In the genomic region with DNA sequence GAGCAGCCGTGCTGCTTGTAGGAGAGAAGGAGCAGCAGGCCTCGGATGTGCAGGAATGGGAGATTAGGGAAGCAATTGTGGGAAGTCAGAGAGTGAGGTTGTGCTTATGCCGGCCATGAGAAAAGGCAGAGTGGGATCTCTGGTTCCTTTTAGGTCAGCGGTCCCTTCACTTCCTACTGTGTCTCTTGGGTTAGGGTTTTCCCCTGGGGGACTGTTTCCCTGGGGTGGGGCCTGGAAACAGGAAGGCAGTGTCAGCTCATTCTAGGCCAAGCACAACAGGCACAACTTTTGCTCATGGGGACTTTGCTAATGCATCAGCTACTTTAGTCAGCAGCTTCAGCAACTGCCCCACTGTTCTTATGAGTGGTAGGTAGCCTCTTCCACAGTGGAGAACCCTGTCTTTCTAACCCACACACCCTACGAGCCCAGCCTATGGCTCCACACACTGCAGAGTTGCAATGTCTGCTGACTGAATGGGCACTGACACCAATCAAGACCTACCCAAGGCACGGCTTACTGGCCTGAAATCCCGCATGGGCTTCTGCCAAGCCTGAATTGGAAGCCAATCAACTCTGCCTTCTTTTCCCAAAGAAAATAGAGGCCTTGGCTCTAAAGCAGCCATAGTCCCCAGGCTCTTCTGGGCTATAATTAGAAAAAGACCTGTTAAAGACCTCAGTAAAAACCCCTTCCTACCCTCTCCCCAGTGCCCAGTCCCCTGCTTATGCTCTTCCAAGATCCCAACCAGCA, we compare ENCODE assay signal across 9 mouse cellular contexts.
DNase-seq lines count a peak whose midpoint lies in the region; ATAC-seq and TF ChIP-seq lines count a peak whose summit lies in the region.
"Had no signal": no experiment of that assay in that cellular context is flagged by ENCODE, and none has a peak within 500 bp of the region (broad histone marks: within the 10 kb centered on the region; RNA-seq: fewer than 3 reads in every experiment).

No protein-coding gene starts in this region.

- no peaks in the 10 kb centered on the region for H3K27me3 ChIP-seq in kidney, embryonic 15.5 days
- no peaks in the 10 kb centered on the region for H3K27me3 ChIP-seq in thymus, adult 2 months (ENCODE audit: control insufficient read depth, insufficient read depth, low read length)
- H3K27me3 ChIP-seq: neural tube, embryonic 13.5 days had no signal

- no peaks in the 10 kb centered on the region for H3K9me3 ChIP-seq in kidney, embryonic 15.5 days (replicated peaks)
- H3K9me3 ChIP-seq: neural tube, embryonic 13.5 days had no signal

- TF ChIP-seq CTCF in embryonic fibroblast, embryonic 13.5 days (IDR thresholded peaks at IDR 0.05; ENCODE audit: borderline replicate concordance, insufficient read depth, low read length) = no peak
- no peak for TF ChIP-seq CTCF in thymus, adult 2 months (IDR thresholded peaks at IDR 0.05; ENCODE audit: borderline replicate concordance, control insufficient read depth, extremely low read depth, insufficient read depth, low read length, poor library complexity)

- peak; percentile 3 for DNase-seq in left cerebral cortex, adult 11 months (ENCODE audit: low spot score)
- no peak for DNase-seq in left cerebral cortex, adult 8-10 months (ENCODE audit: low spot score in 2 of 2)
- peak; percentile 34 for DNase-seq in brain, embryonic 18.5 days (ENCODE audit: low read depth, low spot score)
- no peak for DNase-seq in thymus, adult 2 months
- DNase-seq in spleen, postnatal 14 days (ENCODE audit: low spot score in 2 of 2) = no peak
- DNase-seq in testis, postnatal 10 days (ENCODE audit: low spot score) = no peak

- no peak overlapping the region for H3K4me3 ChIP-seq in embryonic fibroblast, embryonic 13.5 days (ENCODE audit: insufficient read depth, low read length)
- H3K4me3 ChIP-seq in kidney, embryonic 15.5 days (replicated peaks) = no peak overlapping the region
- no peak overlapping the region for H3K4me3 ChIP-seq in thymus, adult 2 months (ENCODE audit: control insufficient read depth, insufficient read depth, low read length)
- H3K4me3 ChIP-seq: neural tube, embryonic 13.5 days had no signal

- peaks cover 15% of the 10 kb centered on the region for H3K36me3 ChIP-seq in kidney, embryonic 15.5 days
- H3K36me3 ChIP-seq in thymus, adult 2 months (ENCODE audit: control insufficient read depth, insufficient read depth, low read length) = no peaks in the 10 kb centered on the region
- H3K36me3 ChIP-seq: neural tube, embryonic 13.5 days had no signal

- peaks cover 7% of the 10 kb centered on the region for H3K4me1 ChIP-seq in embryonic fibroblast, embryonic 13.5 days (ENCODE audit: control insufficient read depth, insufficient read depth, low read length)
- peaks cover 37% of the 10 kb centered on the region for H3K4me1 ChIP-seq in kidney, embryonic 15.5 days
- H3K4me1 ChIP-seq in thymus, adult 2 months (replicated peaks; ENCODE audit: control insufficient read depth, insufficient read depth, low read length) = no peaks in the 10 kb centered on the region
- H3K4me1 ChIP-seq: neural tube, embryonic 13.5 days had no signal

- no peak for ATAC-seq in kidney, embryonic 15.5 days (replicated peaks; ENCODE audit: low FRiP score)

- H3K27ac ChIP-seq in embryonic fibroblast, embryonic 13.5 days (ENCODE audit: insufficient read depth, low read length) = peak overlapping the region; percentile 69
- H3K27ac ChIP-seq in kidney, embryonic 15.5 days = 0 out of 2 replicates have a peak overlapping the region, but pooled peaks have one; percentile 27
- H3K27ac ChIP-seq in thymus, adult 2 months (ENCODE audit: control insufficient read depth, insufficient read depth, low read length) = no peak overlapping the region
- H3K27ac ChIP-seq: neural tube, embryonic 13.5 days had no signal

- TF ChIP-seq POLR2A in embryonic fibroblast, embryonic 13.5 days (IDR thresholded peaks at IDR 0.05; ENCODE audit: low read depth, low read length) = no peak
- no peak for TF ChIP-seq POLR2A in thymus, adult 2 months (IDR thresholded peaks at IDR 0.05; ENCODE audit: control insufficient read depth, extremely low read depth, insufficient read depth, low read length, poor library complexity)

- WGBS in kidney, embryonic 15.5 days = 77% methylated on average over 7 of the region's 7 CpGs
- WGBS in thymus, adult 2 months = 80% methylated on average over 7 of the region's 7 CpGs

- no peak overlapping the region for H3K4me2 ChIP-seq in kidney, embryonic 15.5 days
- H3K4me2 ChIP-seq: neural tube, embryonic 13.5 days had no signal

- no peak overlapping the region for H3K9ac ChIP-seq in kidney, embryonic 15.5 days
- H3K9ac ChIP-seq: neural tube, embryonic 13.5 days had no signal

Comparison
In these comparisons a context has a peak if more than half of its experiments do, and no peak if none do; other contexts are left out.
1. DNase-seq: peak in left cerebral cortex, adult 11 months (single experiment) and brain, embryonic 18.5 days (single experiment); none in left cerebral cortex, adult 8-10 months (0 of 2), thymus, adult 2 months (single experiment), spleen, postnatal 14 days (0 of 2) and testis, postnatal 10 days (single experiment).